Mouse (Mus musculus) brain, embryonic 14.5 days (tissue): ENCODE measurements at regions not wholly inside any gene's neighbourhood (a gene's known extent, or its start where the extent isn't known, plus 50 kb on each side); places are given as distances from the start of the nearest gene placed in this dataset.

Source experiments
- CTCF ChIP-seq: fragments of 200-500 bp; IDR thresholded peaks from 2 replicates; pipeline ENCODE4 v1.5.1; 2012; ENCODE audit warnings: inconsistent platforms, mild to moderate bottlenecking, moderate library complexity, borderline replicate concordance; ENCODE audit not compliant: insufficient read depth, insufficient read length; ENCODE audit errors: extremely low read depth
- POLR2A ChIP-seq: fragments of 200-500 bp; IDR thresholded peaks from 2 replicates; pipeline ENCODE4 v1.6.1; 2012; ENCODE audit warnings: mild to moderate bottlenecking, inconsistent platforms, borderline replicate concordance; ENCODE audit not compliant: poor library complexity, insufficient read depth, insufficient read length, severe bottlenecking; ENCODE audit errors: extremely low read depth

GRCm38 (mm10) chr5:43361026-43361425 lies 128.1 kb downstream of the Cpeb2 start:
- TF ChIP-seq POLR2A = no peak
- no peak for TF ChIP-seq CTCF
